ENCODE assay signal across 8 mouse cellular contexts in genomic region chr10:69924845-69925244, GRCm38 (mm10).
DNase-seq lines count a peak whose midpoint lies in the region; ATAC-seq lines count a peak whose summit lies in the region.

No protein-coding gene starts in this region.

- H3K36me3 ChIP-seq in stomach, embryonic 15.5 days = no peaks in the 10 kb centered on the region

- DNase-seq in retina, embryonic 14.5 days (ENCODE audit: low spot score) = peak; percentile 25
- DNase-seq in retina, postnatal 1 day = no peak
- peak; percentile 13 to 43 for DNase-seq in heart, postnatal 36 days
- DNase-seq in liver = peak; percentile 34
- no peak for DNase-seq in thymus, postnatal 25 days
- no peak for DNase-seq in spleen, postnatal 36 days (ENCODE audit: low spot score in 2 of 2)
- DNase-seq in ovary, postnatal 36 days (ENCODE audit: low spot score) = no peak

- H3K4me1 ChIP-seq in stomach, embryonic 15.5 days = peaks cover 9% of the 10 kb centered on the region

- WGBS in stomach, embryonic 15.5 days = 4% methylated on average over 14 of the region's 14 CpGs

- H3K4me2 ChIP-seq in stomach, embryonic 15.5 days = peak overlapping the region; percentile 64

- H3K4me3 ChIP-seq in stomach, embryonic 15.5 days (replicated peaks) = peak overlapping the region; percentile 38

- peak overlapping the region; percentile 84 for H3K27ac ChIP-seq in stomach, embryonic 15.5 days

- intact Hi-C loops in heart, postnatal 36 days (cut with DNase I) = loop anchor here (5.0 kb wide), 1 partner anchor 37 kb away; no protein-coding TSS in a partner anchor

- no peaks in the 10 kb centered on the region for H3K9me3 ChIP-seq in stomach, embryonic 15.5 days

- ATAC-seq in stomach, embryonic 15.5 days (ENCODE audit: insufficient read depth, low FRiP score, low read depth) = no peak

- H3K27me3 ChIP-seq in stomach, embryonic 15.5 days (replicated peaks) = no peaks in the 10 kb centered on the region

- no peak overlapping the region for H3K9ac ChIP-seq in stomach, embryonic 15.5 days

Comparison
In these comparisons a context has a peak if more than half of its experiments do, and no peak if none do; other contexts are left out.
1. DNase-seq: peak in retina, embryonic 14.5 days (single experiment), heart, postnatal 36 days (2 of 2) and liver (single experiment); none in retina, postnatal 1 day (single experiment), thymus, postnatal 25 days (single experiment), spleen, postnatal 36 days (0 of 2) and ovary, postnatal 36 days (single experiment).